Mouse (Mus musculus): Measurements from ENCODE around the gene Kcnmb2. TPM values are rescaled to one million over a fixed set of nuclear protein-coding genes. Genes with fewer than 3 reads are reported as not detected.

Kcnmb2 gene
- total and polyA plus RNA-seq, 2 experiments from 2014 or later, result 5.5 to 10.3 TPM

- Histone ChIP-seq H3K9ac (replicated peaks; ENCODE audit: low read length) (no peak overlapping the region), H3K4me1 (ENCODE audit: insufficient read depth, low read length) (no peaks in the 10 kb centered on the region), H3K4me3 (ENCODE audit: low read length) (no peak overlapping the region), H3K36me3 (ENCODE audit: insufficient read depth, low read length) (no peaks in the 10 kb centered on the region), H3K27ac (no peak overlapping the region), H3K27me3 (ENCODE audit: insufficient read depth, low read length) (no peaks in the 10 kb centered on the region), H3K4me2 (ENCODE audit: low read depth, low read length) (no peak overlapping the region), H3K9me3 (ENCODE audit: low read length) (no peaks in the 10 kb centered on the region)
- no peak for ATAC-seq
- 2% methylated on average over 5 of the region's 5 CpGs for WGBS
- DNase-seq (ENCODE audit: low spot score), result peak; percentile 25
- no peak for TF ChIP-seq CTCF (IDR thresholded peaks at IDR 0.05; ENCODE audit: low read depth)
These were observed 226.1 kb downstream of the Kcnmb2 start for GRCm38 (mm10) chr3:32128391-32128790.

- H3K9me3 ChIP-seq (ENCODE audit: low read length), result no peaks in the 10 kb centered on the region
- no peak overlapping the region for H3K4me2 ChIP-seq (ENCODE audit: low read depth, low read length)
- H3K27me3 ChIP-seq (ENCODE audit: insufficient read depth, low read length), result no peaks in the 10 kb centered on the region
- 84% methylated on average over 1 of the region's 1 CpGs for WGBS
- DNase-seq (ENCODE audit: low spot score) (no peak), ATAC-seq (no peak)
- no peak overlapping the region for H3K4me3 ChIP-seq (ENCODE audit: low read length)
- no peak for TF ChIP-seq CTCF (IDR thresholded peaks at IDR 0.05; ENCODE audit: low read depth)
- H3K27ac ChIP-seq, result no peak overlapping the region
- no peaks in the 10 kb centered on the region for H3K36me3 ChIP-seq (ENCODE audit: insufficient read depth, low read length)
- H3K4me1 ChIP-seq (ENCODE audit: insufficient read depth, low read length), result no peaks in the 10 kb centered on the region
- no peak overlapping the region for H3K9ac ChIP-seq (replicated peaks; ENCODE audit: low read length)
These were observed 228.4 kb downstream of the Kcnmb2 start for GRCm38 (mm10) chr3:32130696-32131095.

GRCm38 (mm10) chr3:32132395-32133004 is 230.2 kb downstream of the Kcnmb2 start:
- DNase-seq (ENCODE audit: low spot score), result no peak
- no peak for ATAC-seq
- no peak overlapping the region for H3K27ac ChIP-seq

GRCm38 (mm10) chr3:32144194-32144593 is 241.9 kb downstream of the Kcnmb2 start:
- Histone ChIP-seq H3K27me3 (ENCODE audit: insufficient read depth, low read length) (no peaks in the 10 kb centered on the region), H3K4me1 (ENCODE audit: insufficient read depth, low read length) (no peaks in the 10 kb centered on the region), H3K4me2 (ENCODE audit: low read depth, low read length) (no peak overlapping the region), H3K9ac (replicated peaks; ENCODE audit: low read length) (no peak overlapping the region), H3K9me3 (ENCODE audit: low read length) (no peaks in the 10 kb centered on the region), H3K36me3 (ENCODE audit: insufficient read depth, low read length) (no peaks in the 10 kb centered on the region), H3K27ac (no peak overlapping the region), H3K4me3 (ENCODE audit: low read length) (no peak overlapping the region)
- TF ChIP-seq CTCF (IDR thresholded peaks at IDR 0.05; ENCODE audit: low read depth), result no peak
- 86% methylated on average over 5 of the region's 5 CpGs for WGBS
- DNase-seq (ENCODE audit: low spot score) (no peak), ATAC-seq (no peak)

More at GRCm38 (mm10) chr3:32132395-32133004, 230.2 kb downstream of the Kcnmb2 start:
- WGBS, result 76% methylated on average over 3 of the region's 3 CpGs
- Histone ChIP-seq H3K4me1 (ENCODE audit: insufficient read depth, low read length) (no peaks in the 10 kb centered on the region), H3K4me2 (ENCODE audit: low read depth, low read length) (no peak overlapping the region), H3K4me3 (ENCODE audit: low read length) (no peak overlapping the region), H3K36me3 (ENCODE audit: insufficient read depth, low read length) (no peaks in the 10 kb centered on the region), H3K9ac (replicated peaks; ENCODE audit: low read length) (no peak overlapping the region), H3K9me3 (ENCODE audit: low read length) (no peaks in the 10 kb centered on the region), H3K27me3 (ENCODE audit: insufficient read depth, low read length) (no peaks in the 10 kb centered on the region)
- TF ChIP-seq CTCF (IDR thresholded peaks at IDR 0.05; ENCODE audit: low read depth), result no peak

- WGBS, result 60% methylated on average over 3 of the region's 3 CpGs
- ATAC-seq (no peak), DNase-seq (ENCODE audit: low spot score) (no peak)
- Histone ChIP-seq H3K4me1 (ENCODE audit: insufficient read depth, low read length) (no peaks in the 10 kb centered on the region), H3K27ac (no peak overlapping the region), H3K4me2 (ENCODE audit: low read depth, low read length) (no peak overlapping the region), H3K9ac (replicated peaks; ENCODE audit: low read length) (no peak overlapping the region), H3K4me3 (ENCODE audit: low read length) (no peak overlapping the region), H3K9me3 (ENCODE audit: low read length) (no peaks in the 10 kb centered on the region), H3K36me3 (ENCODE audit: insufficient read depth, low read length) (no peaks in the 10 kb centered on the region), H3K27me3 (ENCODE audit: insufficient read depth, low read length) (no peaks in the 10 kb centered on the region)
- TF ChIP-seq CTCF (IDR thresholded peaks at IDR 0.05; ENCODE audit: low read depth), result no peak
These were observed 242.3 kb downstream of the Kcnmb2 start for GRCm38 (mm10) chr3:32144655-32145054.

GRCm38 (mm10) chr3:32147739-32148138 is 245.4 kb downstream of the Kcnmb2 start:
- no peak overlapping the region for H3K4me2 ChIP-seq (ENCODE audit: low read depth, low read length)
- no peak overlapping the region for H3K9ac ChIP-seq (replicated peaks; ENCODE audit: low read length)
- no peaks in the 10 kb centered on the region for H3K9me3 ChIP-seq (ENCODE audit: low read length)
- no peak for TF ChIP-seq CTCF (IDR thresholded peaks at IDR 0.05; ENCODE audit: low read depth)
- ATAC-seq (no peak), DNase-seq (ENCODE audit: low spot score) (no peak)
- no peaks in the 10 kb centered on the region for H3K27me3 ChIP-seq (ENCODE audit: insufficient read depth, low read length)
- no peak overlapping the region for H3K27ac ChIP-seq
- no peaks in the 10 kb centered on the region for H3K36me3 ChIP-seq (ENCODE audit: insufficient read depth, low read length)
- no peaks in the 10 kb centered on the region for H3K4me1 ChIP-seq (ENCODE audit: insufficient read depth, low read length)
- 77% methylated on average over 4 of the region's 4 CpGs for WGBS
- H3K4me3 ChIP-seq (ENCODE audit: low read length), result no peak overlapping the region

GRCm38 (mm10) chr3:32149851-32150570 is 247.7 kb downstream of the Kcnmb2 start:
- Histone ChIP-seq H3K36me3 (ENCODE audit: insufficient read depth, low read length) (no peaks in the 10 kb centered on the region), H3K27me3 (ENCODE audit: insufficient read depth, low read length) (no peaks in the 10 kb centered on the region), H3K27ac (no peak overlapping the region), H3K4me2 (ENCODE audit: low read depth, low read length) (no peak overlapping the region), H3K9me3 (ENCODE audit: low read length) (no peaks in the 10 kb centered on the region), H3K4me1 (ENCODE audit: insufficient read depth, low read length) (no peaks in the 10 kb centered on the region), H3K9ac (replicated peaks; ENCODE audit: low read length) (no peak overlapping the region), H3K4me3 (ENCODE audit: low read length) (no peak overlapping the region)
- ATAC-seq, result 0 out of 2 replicates have a peak, but pooled peaks have one; percentile 40
- DNase-seq (ENCODE audit: low spot score), result peak; percentile 5
- TF ChIP-seq CTCF (IDR thresholded peaks at IDR 0.05; ENCODE audit: low read depth), result no peak
- WGBS, result 58% methylated on average over 14 of the region's 14 CpGs

All from hindbrain, postnatal 0 days (tissue).